Mouse (Mus musculus) liver, adult 2 months (tissue): ENCODE measurements at regions not wholly inside any gene's neighbourhood (a gene's known extent, or its start where the extent isn't known, plus 50 kb on each side); places are given as distances from the start of the nearest gene placed in this dataset.

ENCODE experiments used
- CTCF ChIP-seq: fragments of 200-500 bp; IDR thresholded peaks from 2 replicates; pipeline ENCODE4 v1.5.1; 2011; ENCODE audit warnings: low read depth, low read length, control low read depth
- POLR2A ChIP-seq: fragments of 200-500 bp; IDR thresholded peaks from 2 replicates; pipeline ENCODE4 v1.6.1; 2011; ENCODE audit warnings: low read length, control low read depth; ENCODE audit not compliant: insufficient read depth; ENCODE audit errors: extremely low read depth

GRCm38 (mm10) chr14:54059096-54059495, 194.8 kb downstream of the Dad1 start:
- TF ChIP-seq POLR2A (no peak), CTCF (no peak)
